Mouse (Mus musculus): ENCODE results near the gene Kat6b.

The Kat6b gene

DNA sequence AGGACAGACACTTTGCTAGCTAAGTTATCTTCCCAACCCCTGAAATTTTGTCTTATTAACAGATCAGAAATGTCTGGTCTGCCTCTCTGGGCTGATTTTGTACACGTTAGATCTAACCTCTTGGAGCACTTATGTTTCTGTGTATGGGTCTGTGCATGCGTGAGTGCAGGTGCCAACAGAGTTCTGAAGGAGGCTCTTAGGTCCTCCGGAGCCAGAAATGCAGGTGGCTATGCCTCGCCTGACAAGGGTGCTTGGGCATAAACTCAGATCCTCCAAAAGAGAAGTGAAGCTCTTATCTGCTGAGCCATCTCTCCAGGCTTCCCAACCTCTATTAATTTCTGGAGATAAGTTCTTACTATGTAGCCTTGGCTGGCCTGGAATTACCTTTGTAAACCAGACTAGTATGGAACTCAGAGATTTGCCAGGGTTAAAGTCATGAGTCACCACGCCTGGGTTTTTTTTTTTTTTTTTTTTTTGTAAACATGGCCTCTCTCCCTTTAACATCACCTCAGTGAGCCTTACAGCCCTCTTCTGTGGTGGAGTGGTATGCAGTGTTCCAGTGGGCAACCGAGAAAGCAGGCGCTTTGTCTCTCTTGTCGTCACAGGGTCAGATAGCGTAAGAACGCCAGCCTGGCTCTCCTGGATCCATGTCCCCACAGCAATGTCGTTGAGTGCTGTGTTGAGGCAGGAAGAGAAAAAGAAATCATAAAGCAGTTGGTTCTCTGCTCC lies 79.4 kb downstream of the Kat6b start:
- DNase-seq (ENCODE audit: low spot score in 2 of 2) = no peak

DNA sequence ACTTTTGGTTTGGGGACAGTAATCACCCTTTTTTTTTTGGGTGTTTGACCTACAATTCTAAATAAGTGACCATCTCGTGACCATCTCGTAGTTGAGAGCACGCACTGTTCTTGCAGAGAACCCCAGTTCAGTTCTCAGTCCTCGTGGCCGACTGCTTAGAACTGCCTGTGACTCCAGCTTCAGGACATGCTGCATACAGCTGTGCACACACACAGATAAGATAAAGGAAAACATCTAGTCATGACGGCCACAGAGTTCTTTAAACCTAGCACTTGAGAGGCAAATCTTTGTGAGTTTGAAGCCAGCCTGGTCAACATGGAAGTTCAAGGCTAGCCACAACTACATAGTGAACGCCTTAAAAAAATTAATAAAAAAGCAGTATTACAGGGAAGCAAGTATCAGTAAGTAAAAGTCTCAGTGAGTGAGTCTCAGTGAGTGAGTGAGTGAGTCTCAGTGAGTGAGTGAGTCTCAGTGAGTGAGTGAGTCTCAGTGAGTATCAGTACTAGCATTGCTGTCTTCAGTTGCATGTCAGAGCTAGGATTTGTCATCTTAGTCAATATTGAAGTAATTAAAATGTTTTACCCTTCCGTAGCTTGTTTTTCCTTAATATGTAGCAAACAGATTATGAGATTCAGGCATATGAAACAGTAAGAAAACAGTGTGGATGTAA lies 80.3 kb downstream of the Kat6b start:
- DNase-seq (ENCODE audit: low spot score in 2 of 2) = no peak

DNA sequence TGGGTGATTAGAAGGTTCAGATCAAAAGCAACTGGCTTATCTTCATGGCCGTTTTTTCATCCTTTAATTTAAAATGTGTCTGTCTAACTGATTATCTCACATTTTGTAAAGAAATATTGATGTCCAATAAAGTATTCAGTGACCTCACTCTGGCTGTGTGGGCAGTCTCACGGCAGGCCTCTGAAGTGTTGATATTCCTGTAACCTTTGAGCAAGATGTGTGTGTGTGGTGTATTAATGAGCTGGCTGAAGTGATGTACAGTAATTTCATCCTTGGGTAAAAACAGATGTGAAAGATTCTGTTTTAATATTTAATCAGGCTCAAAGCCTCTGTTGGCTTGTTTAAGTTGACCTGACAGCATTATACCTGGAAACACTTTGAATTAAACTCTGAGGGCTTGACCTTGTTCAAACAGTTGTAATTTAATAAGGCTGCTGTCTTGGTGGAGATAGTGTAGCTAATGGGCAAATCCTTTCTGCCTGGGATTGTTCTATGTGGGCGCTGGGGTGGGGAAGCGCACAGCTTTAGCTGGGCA lies 82.4 kb downstream of the Kat6b start:
- DNase-seq (ENCODE audit: low spot score in 2 of 2) = no peak

DNA sequence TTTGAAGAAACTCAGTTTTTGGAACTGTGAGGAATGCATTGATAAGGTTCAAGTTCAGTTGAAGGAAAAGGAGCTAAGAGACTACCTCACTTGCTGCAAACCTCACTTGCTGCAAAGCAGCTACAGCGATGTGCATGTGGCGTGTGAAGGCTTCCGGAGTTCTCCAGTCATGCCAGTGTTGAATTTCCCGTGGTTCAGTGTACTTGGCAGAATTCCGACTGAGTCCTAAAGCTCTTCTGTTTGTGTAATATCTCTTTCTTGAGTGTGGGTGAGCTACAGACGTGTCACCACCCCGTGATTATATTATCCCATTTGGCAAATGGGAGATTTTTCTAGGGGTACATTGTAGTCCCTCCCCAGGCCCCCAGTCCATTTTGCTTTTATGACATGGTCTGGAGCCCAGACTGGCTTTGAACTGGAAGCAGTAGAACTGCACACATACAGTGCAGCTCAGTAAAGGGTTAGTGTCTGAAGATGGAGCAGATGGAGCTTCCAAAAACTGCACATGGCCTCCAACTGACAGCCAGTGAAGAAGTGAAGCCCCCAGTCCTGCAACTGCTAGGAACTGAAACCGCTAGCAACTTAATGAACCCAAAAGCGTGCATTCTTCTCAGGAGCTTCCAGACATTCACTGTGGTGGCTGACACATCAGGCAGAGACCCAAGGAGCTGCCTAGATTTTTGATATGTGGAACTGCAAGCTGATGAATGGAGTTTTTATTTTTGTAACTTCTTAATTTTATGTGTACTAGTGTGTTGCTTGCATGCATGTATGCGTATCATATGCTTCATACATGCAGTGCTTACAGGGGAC lies 84.5 kb downstream of the Kat6b start:
- DNase-seq (ENCODE audit: low spot score in 2 of 2) = no peak

DNA sequence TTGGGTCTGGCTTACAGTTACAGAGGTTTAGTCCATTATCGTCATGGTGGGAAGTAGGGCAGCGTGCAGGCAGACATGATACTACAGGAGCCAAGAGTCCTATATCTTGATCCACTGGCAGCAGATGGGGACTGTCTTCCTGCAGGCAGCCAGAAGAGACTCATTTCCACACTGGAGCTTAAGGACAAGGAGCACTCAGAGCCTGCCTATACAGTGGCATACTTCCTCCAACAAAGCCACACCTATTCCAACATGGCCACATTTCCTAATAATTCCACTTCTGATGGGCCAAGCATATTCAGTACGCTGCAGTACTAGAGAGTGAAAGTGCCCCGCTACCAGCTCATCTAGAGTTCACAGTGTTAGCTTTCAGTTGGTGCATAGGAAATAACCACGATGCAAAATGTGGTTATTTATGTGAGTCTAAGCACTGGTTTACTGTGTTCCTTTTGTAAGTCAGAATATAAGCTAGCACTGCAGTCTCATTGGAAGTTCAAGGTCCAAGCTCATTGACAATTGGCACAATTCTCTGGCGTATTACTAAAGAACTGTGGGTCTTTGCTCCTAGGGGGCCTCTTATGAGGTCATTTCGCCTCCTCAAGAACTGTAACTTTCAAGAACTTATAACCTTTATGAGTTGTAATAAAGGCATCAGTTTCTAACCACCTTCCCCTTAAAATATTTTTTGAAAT lies 86.2 kb downstream of the Kat6b start:
- DNase-seq (ENCODE audit: low spot score in 2 of 2) = no peak

DNA sequence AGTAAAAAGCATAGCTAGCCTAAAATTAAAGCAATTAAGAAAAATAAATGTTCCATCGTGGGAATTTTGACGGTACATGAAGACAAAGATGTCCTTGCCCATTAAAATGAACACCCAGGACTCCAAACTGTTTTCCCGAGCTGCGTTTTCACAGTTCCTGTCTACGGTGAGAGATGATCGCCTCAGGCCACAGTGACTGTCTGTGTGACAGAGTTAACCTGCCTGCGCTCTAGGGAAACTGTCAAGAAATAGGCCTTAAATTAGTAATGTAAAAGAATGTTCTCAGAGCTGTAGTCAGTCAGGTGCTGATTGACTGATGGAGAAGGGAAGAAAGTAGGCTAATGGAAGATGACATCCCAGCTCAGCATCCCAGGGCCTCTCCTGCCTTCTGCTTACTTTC lies 87.6 kb downstream of the Kat6b start:
- DNase-seq (ENCODE audit: low spot score in 2 of 2) = no peak

DNA sequence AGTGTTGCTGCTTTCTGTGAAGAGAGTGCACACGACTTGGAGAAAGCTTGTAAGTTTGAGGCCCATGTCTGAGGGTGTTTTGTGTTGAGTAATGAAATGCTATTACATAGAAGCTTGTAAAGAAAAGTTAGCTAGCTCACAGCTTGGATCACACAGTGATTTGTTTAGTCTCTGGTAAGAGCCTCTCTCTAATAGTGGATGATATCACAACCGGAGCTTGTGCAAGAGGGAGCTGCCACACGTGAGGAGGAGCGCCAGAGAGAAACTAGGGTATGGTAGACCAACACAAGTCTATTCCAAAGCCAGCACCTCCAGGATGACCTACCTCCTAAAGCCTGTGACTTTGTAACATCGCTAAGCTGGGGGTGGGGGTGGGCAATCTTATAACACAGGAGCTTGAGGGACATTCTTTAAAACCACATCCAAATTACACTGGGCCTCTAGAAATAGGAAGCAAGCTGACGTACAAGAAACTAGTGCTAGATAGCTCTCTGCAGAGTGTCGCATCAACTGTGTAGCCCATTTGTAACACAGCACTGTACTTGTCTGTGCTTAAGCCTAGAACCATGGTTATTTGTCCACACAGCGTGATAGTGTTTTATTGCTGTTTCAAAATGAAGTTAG lies 93.6 kb downstream of the Kat6b start:
- DNase-seq (ENCODE audit: low spot score in 2 of 2) = no peak

DNA sequence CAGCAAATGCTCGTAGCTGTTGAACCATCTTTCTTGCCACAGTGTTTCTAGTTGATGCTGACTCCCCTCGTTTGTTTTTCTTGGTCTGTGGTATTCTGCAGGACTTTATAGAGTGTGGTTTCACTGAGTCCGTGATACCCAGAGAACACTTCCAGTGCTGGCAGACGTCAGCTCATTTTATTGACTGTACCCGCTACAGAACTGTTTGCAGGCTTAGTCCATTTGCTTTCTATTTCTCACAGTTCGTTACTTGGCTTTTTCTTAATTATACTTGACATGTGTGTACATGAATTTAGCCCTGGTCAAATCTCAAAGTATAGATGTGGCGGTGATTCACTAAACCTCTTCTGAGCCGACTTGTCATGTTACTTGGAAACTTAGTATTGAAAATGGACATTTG lies 95.6 kb downstream of the Kat6b start:
- DNase-seq (ENCODE audit: low spot score in 2 of 2) = no peak

DNA sequence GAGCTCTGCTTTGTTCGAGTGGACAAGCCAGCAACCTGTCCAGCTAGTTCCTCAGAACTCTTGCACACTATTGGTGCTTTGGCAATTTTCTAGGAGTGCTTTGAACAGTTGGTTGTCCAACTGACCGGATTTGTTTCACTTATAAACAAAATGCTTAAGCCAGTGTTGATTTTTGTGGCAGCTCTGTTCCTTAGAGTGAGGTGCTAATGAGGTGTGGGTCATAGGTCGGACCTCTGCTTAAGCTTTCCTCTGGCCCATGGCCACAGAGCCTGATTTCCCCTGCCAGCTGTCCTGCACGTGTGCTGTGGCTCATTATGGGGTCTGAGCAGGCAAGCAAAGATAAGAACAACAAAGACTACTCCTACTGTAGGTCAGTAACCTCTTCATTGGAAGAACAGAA lies 100.0 kb downstream of the Kat6b start:
- no peak for DNase-seq (ENCODE audit: low spot score in 2 of 2)

DNA sequence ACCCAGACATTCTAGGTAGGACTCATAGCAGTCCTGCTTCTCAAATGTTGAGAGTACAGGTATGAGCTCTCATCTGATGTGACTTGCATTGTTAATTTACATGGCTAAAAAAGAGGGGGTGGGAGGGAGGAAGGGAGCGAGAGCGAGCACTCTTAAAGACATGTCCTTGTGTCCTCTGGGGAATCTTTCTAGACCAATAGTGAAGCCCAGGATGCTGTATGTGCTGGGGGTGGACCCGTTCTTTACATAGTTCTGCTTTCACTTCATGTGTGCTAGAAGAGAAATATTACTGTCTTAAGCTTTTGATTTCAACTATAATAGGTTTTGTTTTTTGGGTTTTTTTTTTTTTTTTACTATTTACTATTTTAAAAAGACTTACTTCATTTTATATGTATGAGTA lies 101.1 kb downstream of the Kat6b start:
- DNase-seq (ENCODE audit: low spot score in 2 of 2) = no peak

DNA sequence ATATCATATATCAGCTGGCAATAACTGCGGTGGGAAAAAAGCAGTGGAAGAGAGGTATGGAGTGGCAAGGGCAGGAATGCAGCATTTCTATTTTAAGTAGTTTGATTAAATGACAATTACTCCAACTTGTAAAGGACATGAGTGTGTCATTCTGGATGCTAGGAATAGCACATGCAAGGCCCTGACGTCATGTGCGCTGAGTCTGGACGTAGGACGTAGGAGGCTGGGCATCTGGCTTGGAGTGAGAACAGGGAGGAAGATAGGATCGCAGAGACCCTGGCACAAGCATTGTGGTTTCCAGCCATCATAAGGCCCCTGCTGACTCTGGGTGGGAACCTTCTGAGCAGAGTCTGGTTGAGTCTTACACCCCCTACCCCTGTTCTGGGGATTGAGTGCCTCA lies 101.8 kb downstream of the Kat6b start:
- DNase-seq (ENCODE audit: low spot score in 2 of 2) = no peak

DNA sequence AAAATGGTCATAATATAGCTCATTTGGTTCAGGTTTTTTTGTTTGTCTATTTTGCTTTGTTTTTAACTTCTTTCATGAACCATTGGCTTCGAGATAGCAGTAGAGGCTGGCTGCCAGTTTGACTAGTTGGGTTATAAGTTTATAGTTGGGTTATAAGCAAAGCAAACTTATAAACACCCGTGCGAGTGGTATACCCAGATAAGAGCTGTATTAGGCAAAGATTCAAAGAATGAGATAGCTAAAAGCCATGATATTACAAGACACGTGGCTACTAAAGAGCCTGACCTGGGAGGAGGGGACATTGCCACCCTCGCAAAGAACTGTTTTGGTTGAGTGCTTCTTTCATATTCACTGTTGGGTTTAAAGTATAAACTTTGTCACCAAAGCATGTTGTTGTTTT lies 102.6 kb downstream of the Kat6b start:
- no peak for DNase-seq (ENCODE audit: low spot score in 2 of 2)

DNA sequence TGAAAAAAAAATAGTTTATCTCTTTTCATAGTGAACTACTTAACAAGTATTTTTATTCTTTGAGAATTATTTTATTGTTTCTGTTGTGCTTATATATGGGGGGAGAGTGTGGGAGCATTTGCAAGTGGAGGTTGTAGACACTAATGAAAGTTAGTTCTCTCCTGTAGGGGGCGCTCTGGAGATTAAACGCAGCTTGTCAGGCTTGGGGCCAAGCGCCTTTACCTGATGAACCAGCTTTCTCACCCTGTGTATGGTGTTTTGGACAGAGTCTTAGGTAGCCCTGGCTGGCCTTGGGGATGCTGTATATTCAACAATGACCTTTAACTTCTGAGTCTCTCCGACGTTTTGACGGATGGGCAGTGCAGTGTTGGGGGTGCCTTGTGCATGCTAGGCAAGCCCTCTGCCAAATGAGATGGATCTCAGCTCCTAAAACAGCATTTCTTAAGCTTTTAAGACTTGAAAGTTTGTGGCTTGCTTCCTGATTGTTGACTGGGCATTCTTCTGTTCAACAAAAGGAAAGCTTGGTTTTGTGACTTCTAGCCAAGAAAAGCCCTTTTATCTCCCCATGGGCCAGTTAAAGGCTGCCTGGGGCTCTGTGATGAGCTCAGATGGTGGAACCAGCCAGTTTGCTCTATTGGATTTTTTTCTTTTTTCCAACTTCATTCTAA lies 103.4 kb downstream of the Kat6b start:
- no peak for DNase-seq (ENCODE audit: low spot score in 2 of 2)

DNA sequence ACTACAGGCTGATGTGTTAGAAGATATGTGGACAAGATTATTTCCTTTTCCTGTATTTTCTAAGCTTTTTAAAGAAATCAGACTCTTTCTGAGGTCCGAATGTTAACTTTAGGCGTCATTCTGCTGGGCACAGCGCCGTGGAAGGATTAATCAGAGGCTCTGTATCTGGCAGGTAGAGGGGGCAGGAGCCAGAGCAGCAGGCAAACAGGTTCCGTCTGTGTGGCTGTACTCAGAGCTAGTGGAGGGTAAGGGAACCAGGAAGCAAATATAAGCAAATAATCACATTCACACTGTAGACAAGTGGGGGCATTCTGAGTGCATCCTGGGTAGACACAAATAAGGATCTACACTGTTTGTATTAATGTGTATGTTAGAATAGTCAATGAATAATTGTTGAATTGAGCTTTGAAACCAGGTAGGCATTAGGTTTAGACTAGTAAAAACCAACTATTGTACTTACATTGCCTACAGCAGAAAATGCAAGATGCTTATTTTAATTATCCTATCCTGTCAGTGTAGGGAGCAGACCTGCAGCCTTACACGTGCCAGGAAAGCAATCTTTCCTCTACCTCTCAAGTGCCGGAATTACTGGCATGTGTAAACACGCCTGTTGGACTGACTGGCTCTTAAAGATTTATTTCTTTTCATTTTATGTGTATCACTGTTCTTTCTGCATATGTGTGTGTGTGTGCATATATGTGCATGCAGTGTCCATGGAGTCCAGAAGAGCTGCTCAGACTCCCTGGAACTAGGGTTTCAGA lies 104.4 kb downstream of the Kat6b start:
- DNase-seq (ENCODE audit: low spot score in 2 of 2) = no peak

DNA sequence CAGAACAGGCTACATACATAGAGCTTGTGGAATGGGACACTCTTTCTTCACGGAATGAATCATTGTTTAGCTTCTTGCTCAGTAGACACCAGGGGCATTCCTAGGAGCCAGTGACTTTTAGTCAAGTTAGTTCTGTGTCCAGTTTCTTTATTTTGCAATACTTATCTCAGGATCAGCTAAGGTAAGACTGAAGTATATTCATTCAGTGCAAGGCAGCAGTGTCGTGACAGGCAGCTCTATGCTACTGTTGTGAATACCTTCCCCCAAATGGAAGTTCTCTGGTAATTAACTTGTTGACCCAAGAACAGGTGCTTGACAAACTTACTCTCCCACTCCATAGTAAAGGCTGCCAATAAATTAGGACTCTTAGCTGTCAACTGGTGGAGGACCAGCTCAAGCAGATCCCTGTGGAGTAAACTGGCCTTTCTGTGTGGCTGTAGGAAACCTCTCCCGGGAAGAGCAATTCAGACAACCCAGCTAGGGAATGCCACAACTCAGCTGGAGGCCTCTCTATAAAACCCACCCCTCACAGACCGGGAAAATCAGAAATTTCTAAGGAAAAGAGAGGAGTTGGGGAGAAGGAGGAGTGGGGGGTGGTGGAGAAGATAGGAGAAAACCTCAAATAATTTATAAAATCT lies 105.4 kb downstream of the Kat6b start:
- no peak for DNase-seq (ENCODE audit: low spot score in 2 of 2)

DNA sequence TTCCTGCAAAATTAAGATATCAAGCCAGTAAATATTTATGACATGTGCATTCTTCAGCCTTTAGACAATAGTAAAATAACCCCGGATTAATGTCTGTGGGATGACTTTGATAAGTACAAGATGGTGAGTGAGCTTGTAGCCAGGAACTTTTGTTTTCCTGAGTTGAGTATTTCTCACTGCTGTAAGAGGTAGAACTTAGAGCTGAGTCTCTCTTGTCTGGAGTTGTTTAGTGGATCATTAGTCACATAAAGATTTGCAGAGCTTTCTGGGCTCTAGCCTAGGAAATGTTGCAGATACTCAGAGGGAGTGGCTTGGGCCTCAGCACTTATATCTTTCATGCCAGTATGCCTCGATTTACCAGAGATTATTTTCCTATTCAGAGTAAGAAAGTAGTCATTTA lies 106.7 kb downstream of the Kat6b start:
- DNase-seq (ENCODE audit: low spot score in 2 of 2) = no peak

DNA sequence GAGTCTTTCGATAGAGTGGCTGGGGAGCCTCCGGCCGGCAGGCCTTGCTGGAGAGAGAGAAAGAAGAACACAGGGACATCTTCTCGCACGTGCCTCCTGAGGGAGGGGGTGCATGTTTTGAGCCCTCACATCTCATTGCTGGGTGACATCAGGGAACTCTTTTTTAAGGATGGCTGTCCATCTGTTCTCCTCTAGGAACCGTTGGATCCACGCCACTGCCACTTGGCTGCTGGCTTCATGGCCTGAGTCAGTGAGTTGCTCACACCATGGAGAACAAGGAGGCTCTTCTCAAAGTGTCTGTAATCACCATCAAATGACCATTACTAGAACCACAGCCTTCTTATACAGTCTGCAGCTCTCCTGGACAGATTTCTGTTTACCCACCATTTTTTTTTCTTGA lies 108.4 kb downstream of the Kat6b start:
- no peak for DNase-seq (ENCODE audit: low spot score in 2 of 2)

DNA sequence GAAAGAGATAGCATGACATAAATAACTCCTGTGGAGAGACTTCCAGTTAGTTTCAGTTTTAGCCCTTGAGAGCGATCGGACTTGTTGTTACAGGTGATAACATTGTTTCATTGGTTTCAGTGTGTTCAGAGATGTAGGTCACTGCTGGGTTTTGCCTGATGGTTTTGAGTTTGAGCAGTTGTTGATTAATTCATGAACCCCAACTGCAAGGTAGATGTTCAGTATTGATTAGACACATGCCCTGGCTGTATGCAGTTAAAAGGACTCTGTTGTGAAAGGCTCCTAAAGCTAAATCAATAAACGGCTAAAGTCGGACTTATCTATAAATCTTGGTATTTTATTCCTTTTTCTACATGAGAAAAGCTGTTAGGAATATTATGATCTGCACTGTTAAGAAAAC lies 109.0 kb downstream of the Kat6b start:
- DNase-seq (ENCODE audit: low spot score in 2 of 2) = no peak

DNA sequence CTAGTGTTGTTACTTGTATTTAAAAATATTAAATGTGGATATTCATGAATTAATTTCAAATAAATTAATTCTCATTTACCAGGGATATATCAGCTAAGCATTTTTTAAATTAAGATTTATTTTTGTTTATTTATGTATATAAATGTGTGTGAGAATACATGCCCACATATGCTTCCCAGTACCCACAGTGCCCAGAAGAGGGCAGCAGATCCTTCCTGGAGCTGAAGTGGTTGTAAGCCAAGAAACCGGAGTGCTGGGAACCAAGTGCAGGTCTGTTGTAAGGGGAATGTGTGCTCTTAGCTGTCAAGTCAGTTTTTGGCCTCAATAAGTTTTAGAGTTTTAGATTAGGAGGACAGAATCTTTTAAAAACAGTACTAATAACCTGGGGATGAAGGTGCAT lies 110.9 kb downstream of the Kat6b start:
- DNase-seq (ENCODE audit: low spot score in 2 of 2) = no peak

Measured in urinary bladder, adult 18-20 months (tissue).